Mouse (Mus musculus) cerebellum, postnatal 4 days (tissue): ENCODE data around the gene Gstp2.

Experiments
- DNase-seq, 2 experiments: peaks; one replicate each; pipeline ENCODE4 v3.0.0; 2022; ENCODE audit warnings: low spot score in 2 of 2, mixed read lengths in 1 of 2

Gene Gstp2

DNA sequence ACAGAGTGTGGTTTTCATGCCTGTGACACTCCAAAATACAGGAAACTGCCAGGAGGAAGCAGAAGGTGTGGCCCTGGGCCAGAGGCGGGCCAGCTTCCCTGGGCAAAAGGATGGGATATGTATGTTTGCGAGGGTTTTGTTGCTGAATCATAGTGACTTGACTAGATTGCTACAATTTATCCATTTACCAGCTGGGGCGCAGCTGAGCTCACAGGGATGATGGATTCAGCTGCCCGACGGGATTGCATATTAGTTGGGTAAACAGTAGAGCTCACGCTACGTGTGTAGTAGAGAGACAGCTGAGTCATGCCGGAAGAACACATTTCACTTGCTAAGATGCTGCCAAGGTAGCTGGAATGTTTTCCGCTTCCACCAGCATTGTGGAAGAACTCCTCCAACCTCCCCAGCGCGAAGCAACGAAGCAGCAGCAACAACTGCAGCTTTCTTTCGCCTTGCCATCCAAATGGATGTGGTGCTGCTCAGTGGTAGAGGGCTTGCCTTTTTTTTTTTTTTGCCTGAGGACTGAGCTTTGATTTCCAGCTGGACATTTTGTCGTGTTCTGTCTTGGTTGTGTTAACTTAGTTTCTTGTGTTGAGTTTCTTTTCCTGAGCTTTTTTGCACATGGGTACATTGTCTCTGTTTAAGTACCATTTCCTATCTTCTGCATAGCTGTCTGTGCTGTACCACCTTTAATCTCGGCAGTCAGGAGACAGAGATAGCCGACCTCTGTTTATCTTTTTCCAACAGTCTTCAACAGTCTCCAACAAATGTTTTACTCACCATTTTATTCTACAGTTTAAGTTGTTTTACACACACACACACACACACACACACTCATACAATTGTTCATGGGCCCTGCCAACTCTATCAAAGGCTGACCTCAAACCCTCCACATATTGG, at the start of gene Gstp2:
Gene Gstp2 (minus strand): TSS at position 58 of the 900 bp plus-strand sequence.
- peak in 1 of 2 experiments; percentile 55 for DNase-seq

GRCm38 (mm10) chr19:4094774-4095303, 49.0 kb upstream of the Gstp2 start:
- no peak for DNase-seq

GRCm38 (mm10) chr19:4094348-4094747, 48.5 kb upstream of the Gstp2 start:
- no peak for DNase-seq

- no peak for DNase-seq
These were observed 47.9 kb upstream of the Gstp2 start for GRCm38 (mm10) chr19:4093772-4094171.

DNA sequence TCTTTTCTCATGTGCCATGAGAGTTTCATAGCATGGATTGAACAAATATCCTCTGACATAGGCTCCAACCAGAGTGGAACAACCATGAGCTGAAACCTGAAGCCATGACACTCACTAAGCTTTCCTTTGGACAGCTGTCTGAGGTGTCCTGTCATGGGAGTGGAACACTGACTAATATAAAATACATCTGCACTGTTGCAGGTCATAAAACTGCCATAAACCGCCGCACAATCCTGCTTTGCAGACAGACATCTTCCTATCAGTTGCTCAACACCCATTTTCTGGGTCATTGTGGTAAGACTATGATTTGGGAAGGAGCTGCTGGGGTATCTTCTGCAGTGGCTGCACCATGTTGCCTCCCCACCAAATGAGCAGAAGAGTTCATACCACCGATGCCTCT, 46.9 kb upstream of the Gstp2 start:
- DNase-seq = no peak

- no peak for DNase-seq
These were observed 45.6 kb upstream of the Gstp2 start for GRCm38 (mm10) chr19:4091383-4091782.

GRCm38 (mm10) chr19:4090446-4090845, 44.6 kb upstream of the Gstp2 start:
- no peak for DNase-seq

- DNase-seq = no peak
These were observed 43.3 kb upstream of the Gstp2 start for GRCm38 (mm10) chr19:4089128-4089527.

DNA sequence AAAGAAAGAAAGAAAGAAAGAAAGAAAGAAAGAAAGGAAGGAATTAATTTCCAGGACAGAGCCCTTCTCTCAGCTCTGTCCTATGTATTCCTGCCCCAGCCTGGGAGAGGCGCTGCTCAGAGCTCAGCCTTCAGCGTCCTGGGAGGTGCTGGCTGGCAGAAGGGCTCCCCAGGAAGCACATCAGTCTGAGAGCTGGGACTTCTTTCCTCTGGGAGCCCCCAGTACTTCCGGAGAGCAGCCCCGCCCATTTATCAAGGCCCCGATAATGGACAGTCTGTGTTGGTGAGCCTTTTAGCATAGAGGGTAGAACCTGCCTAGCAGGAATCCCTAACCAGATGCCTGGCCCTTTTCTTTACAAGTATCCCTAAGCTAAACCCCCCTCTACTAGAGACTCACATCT, 42.3 kb upstream of the Gstp2 start:
- DNase-seq = peak in 1 of 2 experiments; percentile 14

DNA sequence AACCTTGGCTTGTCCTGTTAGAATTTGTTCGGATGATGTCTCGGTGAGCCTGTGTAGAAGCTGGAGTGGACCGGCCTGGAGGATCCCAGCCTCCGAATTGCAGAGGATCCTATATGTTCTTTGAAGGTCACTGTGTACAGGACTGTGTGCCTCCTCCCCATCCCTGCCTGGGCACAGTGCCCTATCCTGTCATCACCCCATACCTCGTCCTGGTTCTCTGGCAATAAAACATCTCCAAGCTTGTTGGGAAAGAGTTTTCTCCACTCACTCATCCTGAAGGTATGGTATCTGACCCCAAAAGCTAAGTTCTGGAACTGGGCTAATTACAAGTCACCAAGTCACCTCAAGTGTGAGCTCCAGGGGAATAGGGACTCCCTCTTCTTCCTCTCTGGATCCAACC, 41.3 kb upstream of the Gstp2 start:
- peak in 1 of 2 experiments; percentile 12 for DNase-seq

GRCm38 (mm10) chr19:4086156-4086555, 40.3 kb upstream of the Gstp2 start:
- DNase-seq = peak in 1 of 2 experiments; percentile 17

- peak in 1 of 2 experiments; percentile 6 for DNase-seq
These were observed 39.2 kb upstream of the Gstp2 start for GRCm38 (mm10) chr19:4084984-4085383.

DNA sequence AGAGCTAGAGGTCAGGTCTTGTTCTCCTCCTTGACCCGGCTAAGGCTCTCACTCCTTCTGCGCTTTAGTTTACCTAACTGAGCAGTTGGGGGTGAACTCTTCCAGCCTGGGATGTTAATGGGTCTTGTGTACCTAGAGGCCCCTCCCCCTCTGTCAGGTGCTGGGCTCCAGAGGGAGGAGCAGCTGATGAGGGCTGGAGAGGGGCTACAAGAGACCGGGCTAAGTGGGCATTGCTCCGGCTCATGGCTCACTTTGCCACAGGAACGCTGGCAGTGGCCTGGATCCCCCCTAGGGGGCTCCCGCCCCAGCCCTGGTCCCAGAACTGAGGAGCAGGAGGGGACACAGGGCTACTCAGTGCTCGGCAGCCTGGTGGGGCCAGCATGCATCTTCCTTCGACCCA, 38.0 kb upstream of the Gstp2 start:
- DNase-seq = peak in 1 of 2 experiments; percentile 14

DNA sequence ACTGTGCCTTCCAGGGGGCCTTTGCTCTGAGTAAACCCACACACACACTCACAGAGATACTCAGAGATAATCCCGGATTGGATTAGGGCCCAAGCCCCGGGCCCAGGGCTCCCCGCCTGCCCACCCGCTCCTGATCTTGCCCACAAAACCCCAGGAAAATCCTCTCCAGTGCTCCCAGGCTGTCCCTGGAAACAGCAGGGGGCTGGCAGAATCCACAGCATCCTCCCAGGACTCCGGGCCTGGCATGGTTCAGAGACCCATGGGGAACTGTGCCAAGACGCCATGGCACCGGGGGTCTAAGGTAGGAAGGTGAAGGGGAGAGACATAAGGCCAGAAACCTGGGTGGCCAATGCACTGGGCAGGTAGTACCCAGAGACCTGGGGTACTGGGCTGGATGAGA, 37.5 kb upstream of the Gstp2 start:
- DNase-seq = peak in 1 of 2 experiments; percentile 17

GRCm38 (mm10) chr19:4082219-4082965, 36.6 kb upstream of the Gstp2 start:
- peak in 1 of 2 experiments; percentile 14 for DNase-seq

DNA sequence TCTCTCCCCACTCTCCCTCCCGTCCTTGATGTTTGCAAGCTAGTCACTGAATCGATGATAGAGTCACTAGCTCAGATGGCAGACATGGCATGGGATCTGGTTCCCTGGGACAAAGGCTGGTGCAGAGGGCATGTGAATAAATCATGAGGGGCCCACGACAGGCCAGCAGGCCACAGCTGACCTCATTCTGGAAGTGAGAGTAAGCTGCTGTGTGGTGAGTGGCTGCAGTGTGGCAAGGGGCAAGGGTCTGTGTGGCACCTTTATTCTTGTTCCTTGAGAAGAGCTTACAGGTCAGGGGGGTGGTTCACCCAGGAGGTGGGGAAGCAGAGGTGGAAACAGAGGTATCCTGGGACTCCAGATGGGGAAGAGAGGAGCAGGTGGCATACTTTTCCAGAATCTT, 35.6 kb upstream of the Gstp2 start, which contains the start of gene Cabp2:
Gene Cabp2 (plus strand): TSS at position 185 of the 400 bp plus-strand sequence.
- DNase-seq = peak in 1 of 2 experiments; percentile 8

DNA sequence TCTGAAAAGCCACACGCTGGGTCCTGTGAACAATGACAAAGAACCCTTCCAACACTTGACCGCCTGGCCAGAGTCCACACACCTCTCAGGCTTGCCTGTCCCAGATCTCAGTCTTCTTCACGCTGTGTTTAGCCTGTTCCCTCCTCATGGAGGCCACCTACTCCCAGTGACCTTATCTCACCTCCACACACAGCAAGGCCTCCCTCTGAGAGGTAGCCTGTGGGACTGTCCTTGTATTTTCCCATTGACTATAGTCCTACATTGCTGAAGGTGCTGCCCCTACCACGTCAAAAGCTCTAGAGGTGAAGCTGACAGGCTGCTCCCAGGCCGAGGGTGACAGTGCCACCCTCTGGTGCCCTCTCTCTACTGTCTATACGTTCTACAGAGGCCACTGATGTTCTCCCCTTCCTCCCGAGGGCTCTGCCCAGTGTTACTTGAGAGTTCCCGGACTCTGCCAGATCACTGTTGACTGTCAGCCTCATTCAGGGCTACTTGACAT, 34.7 kb upstream of the Gstp2 start:
- DNase-seq = no peak

DNA sequence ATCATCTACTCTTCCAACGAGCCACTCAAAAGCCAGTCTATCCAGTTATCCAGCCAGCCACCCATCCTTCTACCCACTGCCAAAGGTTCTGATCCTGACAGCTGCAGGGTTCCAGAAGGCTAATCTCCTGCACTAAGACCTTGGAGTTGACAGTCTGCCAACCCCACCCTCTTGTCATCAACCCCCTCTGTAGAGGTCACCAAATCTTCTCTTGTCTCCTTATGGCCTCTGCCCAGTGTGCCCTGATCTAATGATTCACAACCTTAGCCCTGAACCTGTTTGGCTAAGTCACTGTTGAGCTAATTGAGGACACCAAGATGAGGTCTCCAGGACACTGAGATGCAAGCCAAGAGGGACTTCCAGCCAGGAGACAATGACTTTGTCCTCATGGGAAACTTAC, 33.8 kb upstream of the Gstp2 start:
- no peak for DNase-seq

- DNase-seq = no peak
These were observed 29.7 kb upstream of the Gstp2 start for GRCm38 (mm10) chr19:4075531-4075930.

DNA sequence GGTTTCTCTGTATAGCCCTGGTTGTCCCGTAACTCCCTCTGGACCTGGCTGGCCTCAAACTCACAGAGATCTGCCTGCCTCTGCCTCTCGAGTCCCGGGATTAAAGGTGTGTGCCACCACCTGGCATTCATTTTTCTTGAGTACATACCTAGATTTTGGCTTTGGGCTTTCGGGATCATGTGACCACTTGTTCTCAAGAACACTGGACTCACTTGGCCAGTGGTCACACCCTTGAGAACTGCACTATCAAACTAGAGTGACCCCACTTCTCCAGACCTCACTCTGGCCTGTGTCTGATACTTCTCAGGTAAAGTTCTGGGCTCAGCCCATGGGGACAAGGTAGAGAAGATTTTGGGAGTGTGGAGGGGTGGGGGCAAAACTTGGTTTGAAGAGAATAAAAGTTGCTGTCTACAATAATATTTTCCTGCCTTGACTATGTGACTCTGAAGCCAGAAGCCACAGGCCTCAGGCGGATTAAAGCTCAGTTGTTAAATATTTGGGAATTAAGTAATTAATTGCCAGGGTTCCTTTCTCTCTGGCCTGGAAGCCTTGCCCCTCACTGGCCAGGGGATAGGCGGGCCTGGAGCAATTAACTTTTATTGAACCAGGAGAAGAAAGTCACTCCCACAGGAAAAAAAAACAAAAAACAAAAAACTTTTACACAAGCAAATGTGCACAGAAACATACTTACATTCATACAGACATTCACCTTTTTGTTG, 27.0 kb upstream of the Gstp2 start:
- no peak for DNase-seq

GRCm38 (mm10) chr19:4071406-4071805, 25.6 kb upstream of the Gstp2 start:
- DNase-seq = no peak
